Mouse (Mus musculus) limb, embryonic 10.5 days (tissue): ENCODE results near the gene Slc39a10. TPM values are rescaled to one million over a fixed set of nuclear protein-coding genes. Genes with fewer than 3 reads are reported as not detected.

Experiments used
- DNase-seq: peaks from one replicate; pipeline ENCODE4 v3.0.0-alpha.2; 2017; ENCODE audit warnings: low spot score
- H3K27ac ChIP-seq: fragments of 300-500 bp; sonication (generic); 2 replicates; pipeline ENCODE4 v1.5.1; 2016; ENCODE audit warnings: mild to moderate bottlenecking
- H3K27me3 ChIP-seq: fragments of 300-500 bp; sonication (generic); 2 replicates; pipeline ENCODE4 v1.6.1; 2016; ENCODE audit warnings: low read depth, mild to moderate bottlenecking; ENCODE audit not compliant: poor library complexity, severe bottlenecking
- H3K36me3 ChIP-seq: fragments of 300-500 bp; sonication (generic); 2 replicates; pipeline ENCODE4 v1.6.1; 2016; ENCODE audit warnings: mild to moderate bottlenecking, moderate library complexity
- H3K4me1 ChIP-seq: fragments of 300-500 bp; sonication (generic); 2 replicates; pipeline ENCODE4 v1.6.1; 2016
- H3K4me3 ChIP-seq: fragments of 300-500 bp; sonication (generic); 2 replicates; pipeline ENCODE4 v1.5.1; 2016; ENCODE audit warnings: mild to moderate bottlenecking, moderate library complexity
- H3K9me3 ChIP-seq: fragments of 300-500 bp; sonication (generic); replicated peaks from 2 replicates; pipeline ENCODE4 v1.6.1; 2016; ENCODE audit warnings: mild to moderate bottlenecking
- WGBS: fragments of 180-500 bp; shearing (Covaris S2); methylation state at CpG from one replicate; pipeline ENCODE4 v1.1.7; 2016; 5-methylcytosine and 5-hydroxymethylcytosine counted together
- polyA plus RNA-seq: library from polyadenylated mRNA; unstranded; fragments of >200 nt; fragmentation: Nextera tagmentation; extraction: Ambion mirVana; gene quantifications from 2 replicates; pipeline ENCODE4 v1.2.1, GENCODE M21; 2016

The Slc39a10 gene
- polyA plus RNA-seq: 60.6 and 64.1 TPM in 2 replicates

DNA sequence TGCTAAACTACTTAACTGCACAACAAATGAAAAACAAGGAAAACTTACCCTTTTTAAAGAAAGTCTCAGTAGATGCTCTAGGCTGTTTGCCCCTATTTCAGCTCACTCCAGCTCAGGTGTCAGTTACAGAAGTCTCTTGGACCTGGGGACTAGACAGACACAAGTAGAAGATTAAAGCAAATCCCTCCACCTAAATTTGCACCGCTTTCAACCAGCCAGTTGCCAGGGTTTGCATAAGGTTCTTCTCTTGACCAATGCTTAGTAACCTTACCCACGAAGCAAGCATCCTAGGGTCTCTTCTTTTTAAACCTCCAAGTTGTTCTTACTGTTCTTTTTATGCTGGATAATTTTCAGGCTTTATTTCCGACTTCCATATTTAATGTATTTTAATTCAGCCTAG, at the start of gene Slc39a10:
Gene Slc39a10 (minus strand): TSS at position 101 of the 400 bp plus-strand sequence.
- no peak within 1 kb of the TSS for H3K4me3 ChIP-seq
- H3K4me1 ChIP-seq: peaks cover 24% of the 10 kb centered on the region
- no peaks in the 10 kb centered on the region for H3K27me3 ChIP-seq
- H3K9me3 ChIP-seq: no peaks in the 10 kb centered on the region
- H3K27ac ChIP-seq: no peak within 1 kb of the TSS
- H3K36me3 ChIP-seq: no peaks in the 10 kb centered on the region
- no peak for DNase-seq
- 54% methylated on average over 3 of the region's 3 CpGs for WGBS

DNA sequence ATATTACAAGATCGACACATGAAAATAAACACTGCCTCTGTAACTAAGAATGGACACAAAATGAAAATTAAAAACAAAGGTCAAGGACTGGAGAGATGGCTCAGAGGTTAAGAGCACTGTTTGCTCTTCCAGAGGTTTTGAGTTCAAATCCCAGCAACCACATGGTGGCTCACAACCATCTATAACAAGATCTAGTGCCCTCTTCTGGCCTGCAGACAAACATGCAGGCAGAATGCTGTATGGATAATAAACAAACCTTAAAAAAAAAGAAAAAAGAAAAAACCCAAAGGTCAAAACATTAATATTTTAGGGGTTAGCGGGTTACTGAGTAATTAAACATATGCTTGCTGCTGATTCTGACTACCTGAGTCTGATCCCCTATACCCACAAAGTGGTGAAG, 46.6 kb upstream of the Slc39a10 start:
- 86% methylated on average over 2 of the region's 2 CpGs for whole genome bisulfite sequencing
- H3K27me3 ChIP-seq: no peaks in the 10 kb centered on the region
- DNase-seq: no peak
- no peaks in the 10 kb centered on the region for H3K4me1 ChIP-seq
- no peaks in the 10 kb centered on the region for H3K36me3 ChIP-seq
- H3K9me3 ChIP-seq: no peaks in the 10 kb centered on the region
- H3K27ac ChIP-seq: no peak overlapping the region
- no peak overlapping the region for H3K4me3 ChIP-seq

GRCm38 (mm10) chr1:46937641-46938040, 45.0 kb upstream of the Slc39a10 start:
- WGBS: 99% methylated on average over 2 of the region's 2 CpGs
- H3K4me3 ChIP-seq: no peak overlapping the region

GRCm38 (mm10) chr1:46927104-46927503, 34.5 kb upstream of the Slc39a10 start:
- DNase-seq: no peak
- H3K36me3 ChIP-seq: no peaks in the 10 kb centered on the region

More at GRCm38 (mm10) chr1:46937641-46938040, 45.0 kb upstream of the Slc39a10 start:
- H3K4me1 ChIP-seq: no peaks in the 10 kb centered on the region
- H3K27me3 ChIP-seq: no peaks in the 10 kb centered on the region
- H3K27ac ChIP-seq: no peak overlapping the region
- no peaks in the 10 kb centered on the region for H3K9me3 ChIP-seq
- H3K36me3 ChIP-seq: no peaks in the 10 kb centered on the region
- DNase-seq: no peak

GRCm38 (mm10) chr1:46926239-46926638, 33.6 kb upstream of the Slc39a10 start:
- Histone ChIP-seq H3K9me3 (no peaks in the 10 kb centered on the region), H3K36me3 (no peaks in the 10 kb centered on the region), H3K4me3 (no peak overlapping the region), H3K27ac (no peak overlapping the region), H3K4me1 (no peaks in the 10 kb centered on the region), H3K27me3 (no peaks in the 10 kb centered on the region)
- 92% methylated on average over 3 of the region's 3 CpGs for WGBS
- no peak for DNase-seq

More at GRCm38 (mm10) chr1:46927104-46927503, 34.5 kb upstream of the Slc39a10 start:
- H3K4me1 ChIP-seq: no peaks in the 10 kb centered on the region
- no peaks in the 10 kb centered on the region for H3K9me3 ChIP-seq
- H3K27ac ChIP-seq: no peak overlapping the region
- H3K27me3 ChIP-seq: no peaks in the 10 kb centered on the region
- H3K4me3 ChIP-seq: no peak overlapping the region

GRCm38 (mm10) chr1:46924992-46925391, 32.3 kb upstream of the Slc39a10 start:
- H3K4me1 ChIP-seq: no peaks in the 10 kb centered on the region
- H3K27me3 ChIP-seq: no peaks in the 10 kb centered on the region
- no peaks in the 10 kb centered on the region for H3K36me3 ChIP-seq
- H3K9me3 ChIP-seq: no peaks in the 10 kb centered on the region
- H3K4me3 ChIP-seq: no peak overlapping the region
- no peak overlapping the region for H3K27ac ChIP-seq
- no peak for DNase-seq

DNA sequence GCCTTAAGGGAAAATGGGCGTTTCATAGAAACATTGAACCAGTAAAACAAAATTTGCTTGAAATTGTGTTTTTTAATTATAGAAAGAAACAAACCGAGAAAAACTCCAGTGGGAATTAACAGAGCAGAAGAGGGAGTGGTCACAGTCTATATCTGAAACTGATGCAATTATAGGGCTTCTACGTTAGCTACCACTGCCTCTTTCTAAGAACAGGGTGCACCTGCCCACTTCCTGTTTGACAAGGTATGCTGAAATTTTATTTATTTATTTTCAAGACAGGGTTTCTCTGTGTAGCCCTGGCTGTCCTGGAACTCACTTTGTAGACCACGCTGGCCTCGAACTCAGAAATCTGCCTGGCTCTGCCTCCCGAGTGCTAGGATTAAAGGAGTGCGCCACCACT, 30.3 kb upstream of the Slc39a10 start:
- Histone ChIP-seq H3K27ac (no peak overlapping the region), H3K9me3 (no peaks in the 10 kb centered on the region), H3K27me3 (no peaks in the 10 kb centered on the region), H3K4me3 (no peak overlapping the region), H3K36me3 (no peaks in the 10 kb centered on the region), H3K4me1 (no peaks in the 10 kb centered on the region)
- WGBS: 93% methylated on average over 7 of the region's 7 CpGs
- DNase-seq: no peak

GRCm38 (mm10) chr1:46921630-46922029, 29.0 kb upstream of the Slc39a10 start:
- H3K27ac ChIP-seq: no peak overlapping the region
- H3K9me3 ChIP-seq: no peaks in the 10 kb centered on the region
- no peak overlapping the region for H3K4me3 ChIP-seq
- no peak for DNase-seq
- no peaks in the 10 kb centered on the region for H3K4me1 ChIP-seq
- no peaks in the 10 kb centered on the region for H3K27me3 ChIP-seq
- H3K36me3 ChIP-seq: no peaks in the 10 kb centered on the region

- Histone ChIP-seq H3K4me1 (no peaks in the 10 kb centered on the region), H3K27me3 (no peaks in the 10 kb centered on the region), H3K4me3 (no peak overlapping the region), H3K36me3 (no peaks in the 10 kb centered on the region), H3K27ac (no peak overlapping the region), H3K9me3 (no peaks in the 10 kb centered on the region)
- DNase-seq: no peak
Observed at GRCm38 (mm10) chr1:46916237-46916636, 23.6 kb upstream of the Slc39a10 start.

GRCm38 (mm10) chr1:46914349-46914748, 21.7 kb upstream of the Slc39a10 start:
- Histone ChIP-seq H3K27ac (no peak overlapping the region), H3K4me3 (no peak overlapping the region), H3K27me3 (no peaks in the 10 kb centered on the region), H3K9me3 (no peaks in the 10 kb centered on the region), H3K4me1 (no peaks in the 10 kb centered on the region), H3K36me3 (no peaks in the 10 kb centered on the region)
- no peak for DNase-seq
- WGBS: 50% methylated on average over 1 of the region's 1 CpGs

DNA sequence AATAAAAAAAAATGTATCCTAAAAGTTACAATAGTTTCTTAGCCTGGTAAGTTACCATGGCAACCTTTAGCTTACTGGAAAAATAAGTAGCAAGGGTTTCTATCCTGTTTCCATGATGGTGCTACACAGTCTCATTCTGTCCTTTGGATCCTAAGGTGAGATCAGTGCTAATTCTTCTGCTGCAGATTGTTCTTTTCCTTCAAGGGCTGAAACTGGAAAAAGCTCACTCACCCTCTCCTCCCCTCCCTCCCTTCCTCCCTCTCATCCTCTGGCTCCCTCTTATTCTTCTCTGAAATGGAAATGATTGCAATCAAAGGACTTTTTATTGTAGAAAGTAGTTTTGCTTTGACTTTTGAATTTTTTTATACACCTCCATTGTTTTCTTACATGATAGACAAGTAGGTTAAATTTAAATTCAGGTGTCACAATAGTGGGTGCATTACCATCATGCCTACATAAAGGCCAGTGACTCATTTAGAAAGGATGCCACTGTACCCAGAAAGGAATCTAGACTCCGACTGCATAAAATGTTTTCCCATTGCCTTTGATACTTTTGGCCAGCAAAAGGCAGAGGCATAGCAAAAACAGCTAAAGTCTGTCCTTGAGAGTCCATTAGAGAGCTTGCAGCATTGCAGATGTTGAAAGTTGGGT, 20.0 kb upstream of the Slc39a10 start:
- Histone ChIP-seq H3K4me1 (peaks cover 6% of the 10 kb centered on the region; the same call in 1 of the 2 replicates), H3K27me3 (no peaks in the 10 kb centered on the region), H3K36me3 (no peaks in the 10 kb centered on the region), H3K4me3 (no peak overlapping the region), H3K27ac (no peak overlapping the region), H3K9me3 (no peaks in the 10 kb centered on the region)
- WGBS: 95% methylated on average over 1 of the region's 1 CpGs
- no peak for DNase-seq

DNA sequence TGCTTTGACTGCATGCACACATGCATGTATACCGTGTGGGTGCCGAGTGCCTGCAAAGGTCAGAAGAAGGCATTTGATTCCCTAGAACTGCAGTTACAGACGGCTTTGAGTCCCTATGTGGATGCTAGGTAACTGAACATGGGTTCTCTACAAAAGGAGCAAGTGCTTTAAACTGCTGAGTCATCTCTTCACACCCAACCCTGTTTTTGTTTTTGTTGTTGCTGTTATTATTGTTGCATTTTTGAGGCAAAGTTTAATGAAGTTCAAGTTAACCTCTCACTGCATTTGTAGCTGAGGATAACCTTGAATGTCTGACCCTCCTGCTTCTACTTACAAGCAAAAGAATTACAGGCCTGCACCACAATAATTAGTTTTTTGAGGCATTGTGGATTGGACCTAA, 17.5 kb upstream of the Slc39a10 start:
- DNase-seq: no peak
- Histone ChIP-seq H3K9me3 (no peaks in the 10 kb centered on the region), H3K36me3 (no peaks in the 10 kb centered on the region), H3K4me3 (no peak overlapping the region), H3K27me3 (no peaks in the 10 kb centered on the region), H3K27ac (no peak overlapping the region), H3K4me1 (peaks cover 6% of the 10 kb centered on the region; the same call in 1 of the 2 replicates)
- 91% methylated on average over 3 of the region's 3 CpGs for WGBS

GRCm38 (mm10) chr1:46905706-46906105, 13.1 kb upstream of the Slc39a10 start:
- H3K4me1 ChIP-seq: peaks cover 6% of the 10 kb centered on the region; the same call in 1 of the 2 replicates
- H3K36me3 ChIP-seq: no peaks in the 10 kb centered on the region
- no peaks in the 10 kb centered on the region for H3K9me3 ChIP-seq
- DNase-seq: no peak
- no peak overlapping the region for H3K4me3 ChIP-seq
- H3K27ac ChIP-seq: no peak overlapping the region
- WGBS: 88% methylated on average over 5 of the region's 5 CpGs
- H3K27me3 ChIP-seq: no peaks in the 10 kb centered on the region

DNA sequence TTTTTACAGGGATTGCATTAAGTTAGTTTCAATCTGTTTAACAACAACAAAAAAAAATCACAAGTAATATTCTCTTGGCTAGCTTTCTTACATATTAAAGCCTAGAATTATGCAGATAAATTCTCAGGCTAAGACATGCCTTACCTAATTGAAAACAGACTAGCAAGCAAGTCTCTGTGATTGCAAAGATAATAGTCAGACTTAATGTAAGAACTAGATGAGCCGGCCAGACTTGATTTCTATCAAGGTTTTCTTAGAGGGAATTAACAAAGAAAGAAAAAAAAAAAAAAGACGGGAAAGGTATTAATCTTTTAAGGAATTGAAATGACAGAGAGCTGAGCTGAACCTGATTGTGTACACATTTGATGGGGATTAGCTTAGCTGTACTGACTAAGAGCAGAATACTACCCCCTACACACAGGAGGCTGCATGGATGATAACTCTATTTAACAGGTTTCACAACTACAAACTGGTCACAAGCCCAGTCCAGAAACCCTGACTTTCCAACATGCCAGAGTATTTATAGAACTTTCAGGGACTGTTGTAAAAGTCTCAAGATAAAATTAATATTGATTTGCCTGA, 9.5 kb upstream of the Slc39a10 start:
- no peak for DNase-seq
- 76% methylated on average over 2 of the region's 2 CpGs for WGBS
- Histone ChIP-seq H3K4me1 (no peaks in the 10 kb centered on the region), H3K9me3 (no peaks in the 10 kb centered on the region), H3K36me3 (no peaks in the 10 kb centered on the region), H3K4me3 (no peak overlapping the region), H3K27me3 (no peaks in the 10 kb centered on the region), H3K27ac (no peak overlapping the region)
